Mouse (Mus musculus): Measurements from ENCODE around the gene Zbtb21. TPM values are rescaled to one million over a fixed set of nuclear protein-coding genes. Genes with fewer than 3 reads are reported as not detected.

The Zbtb21 gene
- polyA plus RNA-seq, 1 experiment from 2014 or later, result 6.1 TPM

DNA sequence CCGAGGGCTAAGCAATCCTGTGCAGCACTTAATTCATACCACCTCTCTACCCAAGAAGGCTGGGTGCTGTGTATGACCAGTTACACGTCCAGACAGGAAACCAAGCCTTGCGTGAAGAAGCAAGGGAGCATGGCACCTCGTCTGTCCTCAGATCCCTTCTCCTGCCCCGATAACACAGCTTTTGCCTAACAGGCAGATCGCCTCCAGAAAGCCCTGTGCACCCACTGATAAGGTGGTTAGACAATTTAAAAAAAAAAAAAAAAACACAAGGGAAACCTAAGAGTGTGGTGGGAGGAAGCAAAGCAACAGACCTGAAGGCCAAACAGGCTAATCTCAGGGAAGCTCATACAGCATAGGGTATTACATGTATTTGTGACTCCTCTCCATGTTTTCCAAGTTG, 54.9 kb downstream of the Zbtb21 start:
- H3K9me3 ChIP-seq (ENCODE audit: low read length), result no peaks in the 10 kb centered on the region
- no peaks in the 10 kb centered on the region for H3K27me3 ChIP-seq (replicated peaks; ENCODE audit: insufficient read depth, low read length)
- no peak overlapping the region for H3K9ac ChIP-seq (replicated peaks; ENCODE audit: low read depth)
- no peak overlapping the region for H3K4me3 ChIP-seq (ENCODE audit: low read depth, low read length)
- 75% methylated on average over 6 of the region's 6 CpGs for WGBS
- no peaks in the 10 kb centered on the region for H3K36me3 ChIP-seq (ENCODE audit: insufficient read depth, low read length)
- ATAC-seq (no peak), DNase-seq (ENCODE audit: low spot score) (no peak)
- H3K27ac ChIP-seq (ENCODE audit: low read length), result no peak overlapping the region
- TF ChIP-seq CTCF (IDR thresholded peaks at IDR 0.05), result no peak
- H3K4me2 ChIP-seq (replicated peaks; ENCODE audit: low read depth, low read length), result no peak overlapping the region
- H3K4me1 ChIP-seq (ENCODE audit: insufficient read depth, low read depth, low read length), result no peaks in the 10 kb centered on the region

DNA sequence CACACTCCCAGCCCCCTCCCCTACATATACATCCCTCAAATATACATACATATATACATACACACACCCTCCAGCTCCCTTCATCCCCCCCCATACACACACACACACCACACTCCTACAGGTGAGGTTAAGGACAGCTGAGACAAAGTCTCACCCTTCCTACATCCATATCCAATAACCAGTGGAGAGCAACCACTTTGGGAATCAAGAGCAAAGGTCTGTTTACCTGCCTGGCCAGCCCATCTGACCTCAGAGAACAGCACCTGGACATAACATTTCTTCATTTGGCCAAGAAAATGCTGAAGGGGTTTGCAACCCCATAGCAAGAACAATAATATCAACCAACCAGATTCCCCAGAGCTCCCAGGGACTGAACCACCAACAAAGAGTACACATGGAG, 56.1 kb downstream of the Zbtb21 start:
- Histone ChIP-seq H3K36me3 (ENCODE audit: insufficient read depth, low read length) (no peaks in the 10 kb centered on the region), H3K4me2 (replicated peaks; ENCODE audit: low read depth, low read length) (no peak overlapping the region), H3K27ac (ENCODE audit: low read length) (no peak overlapping the region), H3K27me3 (replicated peaks; ENCODE audit: insufficient read depth, low read length) (no peaks in the 10 kb centered on the region), H3K4me3 (ENCODE audit: low read depth, low read length) (no peak overlapping the region), H3K9ac (replicated peaks; ENCODE audit: low read depth) (no peak overlapping the region), H3K9me3 (ENCODE audit: low read length) (no peaks in the 10 kb centered on the region), H3K4me1 (ENCODE audit: insufficient read depth, low read depth, low read length) (no peaks in the 10 kb centered on the region)
- DNase-seq (ENCODE audit: low spot score) (no peak), ATAC-seq (no peak)
- no peak for TF ChIP-seq EP300 (IDR thresholded peaks at IDR 0.05)
- TF ChIP-seq CTCF (IDR thresholded peaks at IDR 0.05), result no peak

DNA sequence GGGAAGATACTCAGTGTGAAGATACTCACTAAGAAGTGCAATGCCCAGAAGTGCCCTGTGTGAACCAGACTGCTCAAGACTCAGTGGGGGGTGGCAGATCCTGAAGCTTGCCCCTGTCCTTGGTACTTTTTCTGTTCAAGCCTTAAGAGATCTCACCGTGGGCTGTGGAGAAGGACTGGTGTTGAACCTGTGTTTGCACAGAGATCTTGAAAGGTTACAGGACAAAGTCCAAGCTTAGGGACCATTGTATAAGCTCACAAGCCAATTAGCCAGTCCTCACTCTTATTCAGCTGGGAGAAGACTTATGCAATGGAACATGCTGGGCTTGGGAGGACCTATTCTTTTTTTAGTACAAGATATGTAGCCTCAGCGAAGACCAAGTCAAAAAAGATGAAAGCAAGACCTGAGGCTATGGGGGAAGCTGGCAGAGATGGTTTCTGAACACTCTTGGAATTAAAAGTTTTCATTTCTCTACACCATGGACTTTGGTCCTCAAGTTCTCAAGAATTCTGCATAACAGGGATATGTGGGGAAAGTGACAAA, 56.9 kb downstream of the Zbtb21 start:
- no peaks in the 10 kb centered on the region for H3K36me3 ChIP-seq (ENCODE audit: insufficient read depth, low read length)
- ATAC-seq (no peak), DNase-seq (ENCODE audit: low spot score) (no peak)
- no peaks in the 10 kb centered on the region for H3K9me3 ChIP-seq (ENCODE audit: low read length)
- H3K27ac ChIP-seq (ENCODE audit: low read length), result no peak overlapping the region
- H3K4me2 ChIP-seq (replicated peaks; ENCODE audit: low read depth, low read length), result no peak overlapping the region
- 69% methylated on average over 2 of the region's 2 CpGs for WGBS
- no peaks in the 10 kb centered on the region for H3K27me3 ChIP-seq (replicated peaks; ENCODE audit: insufficient read depth, low read length)
- no peaks in the 10 kb centered on the region for H3K4me1 ChIP-seq (ENCODE audit: insufficient read depth, low read depth, low read length)
- no peak overlapping the region for H3K4me3 ChIP-seq (ENCODE audit: low read depth, low read length)
- H3K9ac ChIP-seq (replicated peaks; ENCODE audit: low read depth), result no peak overlapping the region
- TF ChIP-seq EP300 (IDR thresholded peaks at IDR 0.05), result no peak
- TF ChIP-seq CTCF (IDR thresholded peaks at IDR 0.05), result no peak

- no peak overlapping the region for H3K27ac ChIP-seq (ENCODE audit: low read length)
- 63% methylated on average over 3 of the region's 3 CpGs for WGBS
- ATAC-seq (no peak), DNase-seq (ENCODE audit: low spot score) (no peak)
- no peaks in the 10 kb centered on the region for H3K9me3 ChIP-seq (ENCODE audit: low read length)
- H3K4me3 ChIP-seq (ENCODE audit: low read depth, low read length), result no peak overlapping the region
- no peak overlapping the region for H3K4me2 ChIP-seq (replicated peaks; ENCODE audit: low read depth, low read length)
- H3K4me1 ChIP-seq (ENCODE audit: insufficient read depth, low read depth, low read length), result no peaks in the 10 kb centered on the region
- no peaks in the 10 kb centered on the region for H3K27me3 ChIP-seq (replicated peaks; ENCODE audit: insufficient read depth, low read length)
- no peaks in the 10 kb centered on the region for H3K36me3 ChIP-seq (ENCODE audit: insufficient read depth, low read length)
- TF ChIP-seq EP300 (IDR thresholded peaks at IDR 0.05) (no peak), CTCF (IDR thresholded peaks at IDR 0.05) (no peak)
- no peak overlapping the region for H3K9ac ChIP-seq (replicated peaks; ENCODE audit: low read depth)
Observed at GRCm38 (mm10) chr16:97904035-97904434, 58.4 kb downstream of the Zbtb21 start.

DNA sequence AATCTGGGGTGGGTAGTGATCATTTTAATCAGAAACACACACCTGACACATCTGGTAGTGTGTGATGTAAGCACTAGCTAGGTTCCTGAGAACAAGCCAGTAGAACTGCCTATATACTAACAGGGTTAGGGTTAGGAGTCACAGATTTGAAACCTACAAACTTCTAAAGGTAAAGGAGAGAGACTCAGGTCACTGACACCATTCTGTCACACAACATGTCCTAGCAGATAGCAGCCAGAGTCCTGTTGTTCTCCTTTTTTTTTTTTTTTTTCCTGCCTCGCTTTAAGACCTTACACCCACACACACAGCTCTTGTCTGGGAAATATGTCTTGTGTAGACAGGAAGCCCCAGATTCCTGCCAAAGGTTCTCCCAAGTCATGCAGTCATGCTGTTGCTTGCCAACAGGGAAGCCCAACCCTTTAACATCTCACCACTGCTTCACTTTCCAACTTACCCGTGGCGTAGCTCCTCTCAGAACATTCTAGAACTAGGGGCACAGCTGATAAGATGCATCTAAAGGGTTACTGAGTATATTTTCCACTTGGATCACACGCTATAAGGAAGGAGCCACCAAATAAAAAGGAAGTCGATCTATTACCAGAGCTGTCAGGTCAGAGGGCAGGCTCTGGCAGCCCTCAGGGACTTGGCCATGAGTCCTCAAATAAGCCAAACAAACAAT, 64.9 kb downstream of the Zbtb21 start:
- H3K27me3 ChIP-seq (replicated peaks; ENCODE audit: insufficient read depth, low read length), result no peaks in the 10 kb centered on the region
- TF ChIP-seq CTCF (IDR thresholded peaks at IDR 0.05) (no peak), EP300 (IDR thresholded peaks at IDR 0.05) (peak; percentile 74)
- no peaks in the 10 kb centered on the region for H3K4me1 ChIP-seq (ENCODE audit: insufficient read depth, low read depth, low read length)
- H3K9me3 ChIP-seq (ENCODE audit: low read length), result no peaks in the 10 kb centered on the region
- H3K9ac ChIP-seq (replicated peaks; ENCODE audit: low read depth), result no peak overlapping the region
- ATAC-seq, result peak; percentile 95
- H3K4me3 ChIP-seq (ENCODE audit: low read depth, low read length), result no peak overlapping the region
- 24% methylated on average over 5 of the region's 5 CpGs for WGBS
- no peak overlapping the region for H3K4me2 ChIP-seq (replicated peaks; ENCODE audit: low read depth, low read length)
- H3K36me3 ChIP-seq (ENCODE audit: insufficient read depth, low read length), result no peaks in the 10 kb centered on the region
- peak; percentile 88 for DNase-seq (ENCODE audit: low spot score)
- peak overlapping the region; percentile 29 for H3K27ac ChIP-seq (ENCODE audit: low read length)

Other genes starting within 250 kb of the Zbtb21 start
- gene Ripk4, start 198.8 kb downstream of the Zbtb21 start, polyA plus RNA-seq (2015; fragmentation: Nextera tagmentation; extraction: Ambion mirVana), result 20.2 and 22.2 TPM in 2 replicates
- 2.8 and 3.7 TPM in 2 replicates for gene Prdm15, start 110.8 kb downstream of the Zbtb21 start, polyA plus RNA-seq (2015; fragmentation: Nextera tagmentation; extraction: Ambion mirVana)
- 15.0 and 16.5 TPM in 2 replicates for gene C2cd2, start within 50 bp of the Zbtb21 start, polyA plus RNA-seq (2015; fragmentation: Nextera tagmentation; extraction: Ambion mirVana)
- 19.4 and 19.8 TPM in 2 replicates for gene B230307C23Rik, start 34.7 kb upstream of the Zbtb21 start, polyA plus RNA-seq (2015; fragmentation: Nextera tagmentation; extraction: Ambion mirVana)
- 2.6 and 3.8 TPM in 2 replicates for gene A630089N07Rik, start 119.8 kb upstream of the Zbtb21 start, polyA plus RNA-seq (2015; fragmentation: Nextera tagmentation; extraction: Ambion mirVana)